Mouse (Mus musculus): ENCODE results near the gene Cldn4. TPM values are rescaled to one million over a fixed set of nuclear protein-coding genes. Genes with fewer than 3 reads are reported as not detected.
A peak's percentile ranks its signal among the peaks of the same experiment; 100 is the strongest.

Gene Cldn4
- total RNA-seq (2012; rRNA removed) = 150 and 350 TPM in 2 replicates

- DNase-seq (ENCODE audit: low read depth, low spot score) = peak; percentile 75
- no peak for TF ChIP-seq ZNF384 (IDR thresholded peaks at IDR 0.05; ENCODE audit: low read depth, low read length)
- TF ChIP-seq MAFK (IDR thresholded peaks at IDR 0.05; ENCODE audit: insufficient read depth, low read depth, low read length) = no peak; the same call in 1 of the 2 replicates
- no peak for TF ChIP-seq HCFC1 (IDR thresholded peaks at IDR 0.05; ENCODE audit: borderline replicate concordance, insufficient read depth, low read length)
- TF ChIP-seq ZC3H11A (IDR thresholded peaks at IDR 0.05; ENCODE audit: borderline replicate concordance, low read depth, low read length) = no peak
- no peak for TF ChIP-seq CHD2 (IDR thresholded peaks at IDR 0.05; ENCODE audit: low read depth, low read length)
- peaks cover 9 to 36% of the 10 kb centered on the region in 2 experiments; a peak in 3 of 4 replicates for H3K4me1 ChIP-seq (ENCODE audit: control insufficient read depth in 2 of 2, insufficient read depth in 2 of 2, low read length in 2 of 2, poor library complexity in 1 of 2)
- peak within 1 kb of the TSS; percentile 84 for H3K27ac ChIP-seq (ENCODE audit: insufficient read depth, low read depth, low read length, poor library complexity, severe bottlenecking)
- in situ Hi-C loops (cut with MboI; ENCODE audit: low sequenced_read_pairs in 2 of 2, unreplicated experiment in 2 of 2) = no loop called here
- peak within 1 kb of the TSS; percentile 66 to 82 for H3K4me3 ChIP-seq (ENCODE audit: insufficient read depth in 1 of 2, low read depth in 1 of 2, low read length in 2 of 2, poor library complexity in 1 of 2, severe bottlenecking in 1 of 2)
- H3K9me3 ChIP-seq (ENCODE audit: control insufficient read depth, insufficient read depth, low read depth, low read length) = no peaks in the 10 kb centered on the region
- H3K36me3 ChIP-seq (ENCODE audit: control insufficient read depth, insufficient read depth, low read length, poor library complexity, severe bottlenecking) = peaks cover 7% of the 10 kb centered on the region; the same call in 1 of the 2 replicates
- peak within 1 kb of the TSS; percentile 69 for H3K9ac ChIP-seq (ENCODE audit: insufficient read depth, low read depth, low read length, poor library complexity, severe bottlenecking)
Measured at GRCm38 (mm10) chr5:134946857-134947255, at the start of gene Cldn4. TSS of gene Cldn4 (minus strand) at chr5:134946934.

GRCm38 (mm10) chr5:134992566-134992965 lies 45.8 kb upstream of the Cldn4 start:
- DNase-seq (ENCODE audit: low read depth, low spot score) = no peak
- Histone ChIP-seq H3K4me1 (ENCODE audit: control insufficient read depth in 2 of 2, insufficient read depth in 2 of 2, low read length in 2 of 2, poor library complexity in 1 of 2) (peaks cover 2 to 11% of the 10 kb centered on the region in 2 experiments; a peak in 2 of 4 replicates), H3K27ac (ENCODE audit: insufficient read depth, low read depth, low read length, poor library complexity, severe bottlenecking) (no peak overlapping the region), H3K36me3 (ENCODE audit: control insufficient read depth, insufficient read depth, low read length, poor library complexity, severe bottlenecking) (no peaks in the 10 kb centered on the region), H3K4me3 (ENCODE audit: insufficient read depth in 1 of 2, low read depth in 1 of 2, low read length in 2 of 2, poor library complexity in 1 of 2, severe bottlenecking in 1 of 2) (no peak overlapping the region), H3K9me3 (ENCODE audit: control insufficient read depth, insufficient read depth, low read depth, low read length) (no peaks in the 10 kb centered on the region), H3K9ac (ENCODE audit: insufficient read depth, low read depth, low read length, poor library complexity, severe bottlenecking) (no peak overlapping the region)
- TF ChIP-seq HCFC1 (IDR thresholded peaks at IDR 0.05; ENCODE audit: borderline replicate concordance, insufficient read depth, low read length) (no peak), MAFK (IDR thresholded peaks at IDR 0.05; ENCODE audit: insufficient read depth, low read depth, low read length) (no peak), ZC3H11A (IDR thresholded peaks at IDR 0.05; ENCODE audit: borderline replicate concordance, low read depth, low read length) (no peak), CHD2 (IDR thresholded peaks at IDR 0.05; ENCODE audit: low read depth, low read length) (no peak), ZNF384 (IDR thresholded peaks at IDR 0.05; ENCODE audit: low read depth, low read length) (no peak)
- in situ Hi-C loops (cut with MboI; ENCODE audit: low sequenced_read_pairs in 2 of 2, unreplicated experiment in 2 of 2) = no loop called here

GRCm38 (mm10) chr5:134989741-134990140 lies 43.0 kb upstream of the Cldn4 start:
- in situ Hi-C loops (cut with MboI; ENCODE audit: low sequenced_read_pairs in 2 of 2, unreplicated experiment in 2 of 2) = no loop called here
- no peak for TF ChIP-seq CHD2 (IDR thresholded peaks at IDR 0.05; ENCODE audit: low read depth, low read length)
- no peak for TF ChIP-seq ZNF384 (IDR thresholded peaks at IDR 0.05; ENCODE audit: low read depth, low read length)
- TF ChIP-seq ZC3H11A (IDR thresholded peaks at IDR 0.05; ENCODE audit: borderline replicate concordance, low read depth, low read length) = no peak
- TF ChIP-seq MAFK (IDR thresholded peaks at IDR 0.05; ENCODE audit: insufficient read depth, low read depth, low read length) = no peak
- TF ChIP-seq HCFC1 (IDR thresholded peaks at IDR 0.05; ENCODE audit: borderline replicate concordance, insufficient read depth, low read length) = no peak
- no peaks in the 10 kb centered on the region for H3K36me3 ChIP-seq (ENCODE audit: control insufficient read depth, insufficient read depth, low read length, poor library complexity, severe bottlenecking)
- no peak overlapping the region for H3K4me3 ChIP-seq (ENCODE audit: insufficient read depth in 1 of 2, low read depth in 1 of 2, low read length in 2 of 2, poor library complexity in 1 of 2, severe bottlenecking in 1 of 2)
- no peaks in the 10 kb centered on the region for H3K9me3 ChIP-seq (ENCODE audit: control insufficient read depth, insufficient read depth, low read depth, low read length)
- no peak overlapping the region for H3K9ac ChIP-seq (ENCODE audit: insufficient read depth, low read depth, low read length, poor library complexity, severe bottlenecking)
- H3K4me1 ChIP-seq (ENCODE audit: control insufficient read depth in 2 of 2, insufficient read depth in 2 of 2, low read length in 2 of 2, poor library complexity in 1 of 2) = peaks cover 4 to 20% of the 10 kb centered on the region in 2 experiments; a peak in 3 of 4 replicates
- DNase-seq (ENCODE audit: low read depth, low spot score) = no peak
- H3K27ac ChIP-seq (ENCODE audit: insufficient read depth, low read depth, low read length, poor library complexity, severe bottlenecking) = no peak overlapping the region

- H3K9ac ChIP-seq (ENCODE audit: insufficient read depth, low read depth, low read length, poor library complexity, severe bottlenecking) = no peak overlapping the region
- no peaks in the 10 kb centered on the region for H3K9me3 ChIP-seq (ENCODE audit: control insufficient read depth, insufficient read depth, low read depth, low read length)
- H3K27ac ChIP-seq (ENCODE audit: insufficient read depth, low read depth, low read length, poor library complexity, severe bottlenecking) = no peak overlapping the region
- no peak overlapping the region for H3K4me3 ChIP-seq (ENCODE audit: insufficient read depth in 1 of 2, low read depth in 1 of 2, low read length in 2 of 2, poor library complexity in 1 of 2, severe bottlenecking in 1 of 2)
- no peak for TF ChIP-seq HCFC1 (IDR thresholded peaks at IDR 0.05; ENCODE audit: borderline replicate concordance, insufficient read depth, low read length)
- no peak for TF ChIP-seq CHD2 (IDR thresholded peaks at IDR 0.05; ENCODE audit: low read depth, low read length)
- TF ChIP-seq MAFK (IDR thresholded peaks at IDR 0.05; ENCODE audit: insufficient read depth, low read depth, low read length) = no peak
- no peak for TF ChIP-seq ZNF384 (IDR thresholded peaks at IDR 0.05; ENCODE audit: low read depth, low read length)
- TF ChIP-seq ZC3H11A (IDR thresholded peaks at IDR 0.05; ENCODE audit: borderline replicate concordance, low read depth, low read length) = no peak
- in situ Hi-C loops (cut with MboI; ENCODE audit: low sequenced_read_pairs in 2 of 2, unreplicated experiment in 2 of 2) = no loop called here
- peaks cover 4 to 23% of the 10 kb centered on the region in 2 experiments; a peak in 3 of 4 replicates for H3K4me1 ChIP-seq (ENCODE audit: control insufficient read depth in 2 of 2, insufficient read depth in 2 of 2, low read length in 2 of 2, poor library complexity in 1 of 2)
- H3K36me3 ChIP-seq (ENCODE audit: control insufficient read depth, insufficient read depth, low read length, poor library complexity, severe bottlenecking) = no peaks in the 10 kb centered on the region
- DNase-seq (ENCODE audit: low read depth, low spot score) = no peak
Measured at GRCm38 (mm10) chr5:134989166-134989565, 42.4 kb upstream of the Cldn4 start.

Measured in ES-E14 (cell line).